Mouse (Mus musculus) forebrain, embryonic 10.5 days (tissue): ENCODE measurements around the gene Rasgrp2. TPM values are rescaled to one million over a fixed set of nuclear protein-coding genes. Genes with fewer than 3 reads are reported as not detected.
A peak's percentile ranks its signal among the peaks of the same experiment; 100 is the strongest.

Source experiments
- DNase-seq: peaks from one replicate; pipeline ENCODE4 v3.0.0-alpha.2; 2017; ENCODE audit warnings: low spot score; ENCODE audit errors: extremely low spot score
- H3K27ac ChIP-seq: fragments of 300-500 bp; sonication (generic); 2 replicates; pipeline ENCODE4 v1.5.1; 2016; ENCODE audit warnings: mild to moderate bottlenecking
- H3K27me3 ChIP-seq: fragments of 300-500 bp; sonication (generic); 2 replicates; pipeline ENCODE4 v1.6.1; 2016; ENCODE audit warnings: mild to moderate bottlenecking; ENCODE audit not compliant: poor library complexity, severe bottlenecking
- H3K36me3 ChIP-seq: fragments of 300-500 bp; sonication (generic); replicated peaks from 2 replicates; pipeline ENCODE4 v1.6.1; 2016; ENCODE audit warnings: mild to moderate bottlenecking, moderate library complexity
- H3K4me1 ChIP-seq: fragments of 300-500 bp; sonication (generic); 2 replicates; pipeline ENCODE4 v1.6.1; 2016
- H3K4me3 ChIP-seq: fragments of 300-500 bp; sonication (generic); 2 replicates; pipeline ENCODE4 v1.5.1; 2016; ENCODE audit warnings: mild to moderate bottlenecking, moderate library complexity
- H3K9me3 ChIP-seq: fragments of 300-500 bp; sonication (generic); 2 replicates; pipeline ENCODE4 v1.6.1; 2016; ENCODE audit warnings: mild to moderate bottlenecking, moderate library complexity
- WGBS: fragments of 180-500 bp; shearing (Covaris S2); methylation state at CpG from one replicate; pipeline ENCODE4 v1.1.7; 2016; 5-methylcytosine and 5-hydroxymethylcytosine counted together
- polyA plus RNA-seq: library from polyadenylated mRNA; unstranded; fragments of >200 nt; fragmentation: Nextera tagmentation; extraction: Ambion mirVana; gene quantifications from 2 replicates; pipeline ENCODE4 v1.2.1, GENCODE M21; 2016

Rasgrp2 gene
- polyA plus RNA-seq, 1 experiment from 2014 or later: 17.0 TPM

- no peak for DNase-seq
- WGBS: 91% methylated on average over 6 of the region's 6 CpGs
Observed at GRCm38 (mm10) chr19:6459504-6459903, 60.4 kb downstream of the Rasgrp2 start.

DNA sequence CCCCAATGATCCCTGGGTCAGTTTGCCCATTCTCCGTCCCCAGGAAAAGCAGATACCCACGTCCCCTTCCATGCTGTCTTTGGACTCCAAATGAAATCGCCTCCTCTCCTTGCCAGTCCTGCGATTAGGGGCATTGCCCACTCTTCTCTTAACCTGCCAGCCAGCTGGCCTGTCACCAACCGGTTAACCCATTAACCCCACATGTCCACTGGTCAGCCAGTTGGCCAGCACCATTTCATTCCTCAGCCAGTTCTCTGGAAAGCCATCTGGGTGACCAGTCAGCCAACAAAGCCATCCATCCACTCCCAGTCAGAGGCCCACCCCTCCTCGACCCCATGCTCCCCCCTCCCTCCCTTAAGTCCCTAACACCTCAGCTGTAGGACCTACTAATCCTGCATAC, 63.7 kb downstream of the Rasgrp2 start:
- no peak overlapping the region for H3K4me3 ChIP-seq
- no peak for DNase-seq
- peaks cover 34% of the 10 kb centered on the region for H3K4me1 ChIP-seq
- 45% methylated on average over 6 of the region's 6 CpGs for WGBS
- H3K27me3 ChIP-seq: peaks cover 14% of the 10 kb centered on the region
- no peak overlapping the region for H3K27ac ChIP-seq
- H3K36me3 ChIP-seq: no peaks in the 10 kb centered on the region
- peaks cover 6% of the 10 kb centered on the region for H3K9me3 ChIP-seq

More at GRCm38 (mm10) chr19:6459504-6459903, 60.4 kb downstream of the Rasgrp2 start:
- Histone ChIP-seq H3K4me3 (no peak overlapping the region), H3K9me3 (no peaks in the 10 kb centered on the region), H3K27me3 (peaks cover 28% of the 10 kb centered on the region), H3K36me3 (no peaks in the 10 kb centered on the region), H3K4me1 (peaks cover 25% of the 10 kb centered on the region), H3K27ac (no peak overlapping the region)

- no peak overlapping the region for H3K4me3 ChIP-seq
- no peaks in the 10 kb centered on the region for H3K36me3 ChIP-seq
- DNase-seq: no peak
- peaks cover 45% of the 10 kb centered on the region for H3K4me1 ChIP-seq
- peaks cover 14% of the 10 kb centered on the region for H3K27me3 ChIP-seq
- H3K9me3 ChIP-seq: peaks cover 6% of the 10 kb centered on the region
- 45% methylated on average over 10 of the region's 10 CpGs for WGBS
- peak overlapping the region; percentile 32; the same call in 1 of the 2 replicates for H3K27ac ChIP-seq
Observed at GRCm38 (mm10) chr19:6464306-6465071, 65.3 kb downstream of the Rasgrp2 start.

Other genes starting within 250 kb of the Rasgrp2 start
- gene Majin, start 215.0 kb upstream of the Rasgrp2 start, polyA plus RNA-seq: not detected in 2 replicates
- gene Gpha2, start 173.0 kb upstream of the Rasgrp2 start, polyA plus RNA-seq: 0.58 TPM in 1 of 2 replicates, not detected in the other
- gene Ppp2r5b, start 163.5 kb upstream of the Rasgrp2 start, polyA plus RNA-seq: 21.6 and 24.4 TPM in 2 replicates
- 11.1 and 11.4 TPM in 2 replicates for gene Atg2a, start 157.7 kb upstream of the Rasgrp2 start, polyA plus RNA-seq
- 76.8 and 82.1 TPM in 2 replicates for gene Ehd1, start 122.6 kb upstream of the Rasgrp2 start, polyA plus RNA-seq
- gene Cdc42bpg, start 92.9 kb upstream of the Rasgrp2 start, polyA plus RNA-seq: 0.23 and 0.24 TPM in 2 replicates
- gene Men1, start 64.4 kb upstream of the Rasgrp2 start, polyA plus RNA-seq: 115 and 130 TPM in 2 replicates
- 12.6 and 14.5 TPM in 2 replicates for gene Map4k2, start 58.2 kb upstream of the Rasgrp2 start, polyA plus RNA-seq
- 201 TPM in 2 replicates for gene Sf1, start 35.6 kb upstream of the Rasgrp2 start, polyA plus RNA-seq
- gene Pygm, start 14.9 kb upstream of the Rasgrp2 start, polyA plus RNA-seq: 0.83 and 2.0 TPM in 2 replicates
- 2.8 and 3.1 TPM in 2 replicates for gene Nrxn2, start 19.4 kb downstream of the Rasgrp2 start, polyA plus RNA-seq
- gene Slc22a12, start 143.7 kb downstream of the Rasgrp2 start, polyA plus RNA-seq: not detected in 2 replicates